Mouse (Mus musculus): ENCODE results near the gene Begain. TPM values are rescaled to one million over a fixed set of nuclear protein-coding genes. Genes with fewer than 3 reads are reported as not detected.
A peak's percentile ranks its signal among the peaks of the same experiment; 100 is the strongest.

The Begain gene
- total and polyA plus RNA-seq, 2 experiments from 2014 or later, result 31.8 to 78.2 TPM

DNA sequence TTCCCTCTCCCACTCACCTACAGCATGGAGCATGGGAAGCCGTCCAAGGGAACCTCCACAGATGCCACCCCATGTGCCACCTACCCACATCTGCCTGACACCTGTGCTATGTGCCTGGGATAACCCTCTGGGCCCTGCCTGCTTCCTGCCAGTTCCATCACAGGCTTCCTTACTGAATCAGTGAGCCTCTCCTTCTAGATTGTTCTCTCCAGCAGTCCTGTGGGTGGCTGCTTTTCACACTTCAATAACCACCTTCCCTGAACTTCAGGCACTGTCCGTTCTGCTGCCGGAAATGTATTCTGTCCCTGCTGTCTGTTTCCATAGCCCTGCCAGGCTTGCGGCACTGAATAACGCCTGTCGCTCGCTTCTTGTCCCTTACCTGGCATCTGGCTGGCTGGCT is 22.4 kb downstream of the Begain start:
- H3K27me3 ChIP-seq (ENCODE audit: insufficient read depth, low read length), result peaks cover 10% of the 10 kb centered on the region; the same call in 1 of the 2 replicates
- H3K4me2 ChIP-seq (ENCODE audit: low read depth, low read length, poor library complexity, severe bottlenecking), result no peak overlapping the region
- H3K9ac ChIP-seq (replicated peaks; ENCODE audit: low read length, poor library complexity, severe bottlenecking), result no peak overlapping the region
- DNase-seq (ENCODE audit: low spot score), result no peak
- H3K36me3 ChIP-seq (ENCODE audit: insufficient read depth, low read length), result no peaks in the 10 kb centered on the region
- no peak for ATAC-seq (ENCODE audit: low FRiP score)
- H3K9me3 ChIP-seq (ENCODE audit: low read length), result no peaks in the 10 kb centered on the region
- H3K4me1 ChIP-seq (ENCODE audit: insufficient read depth, low read length), result no peaks in the 10 kb centered on the region
- H3K4me3 ChIP-seq (ENCODE audit: low read depth, low read length), result no peak overlapping the region
- no peak for TF ChIP-seq CTCF (IDR thresholded peaks at IDR 0.05)
- no peak overlapping the region for H3K27ac ChIP-seq (ENCODE audit: low read depth, low read length)
- 76% methylated on average over 7 of the region's 7 CpGs for WGBS

DNA sequence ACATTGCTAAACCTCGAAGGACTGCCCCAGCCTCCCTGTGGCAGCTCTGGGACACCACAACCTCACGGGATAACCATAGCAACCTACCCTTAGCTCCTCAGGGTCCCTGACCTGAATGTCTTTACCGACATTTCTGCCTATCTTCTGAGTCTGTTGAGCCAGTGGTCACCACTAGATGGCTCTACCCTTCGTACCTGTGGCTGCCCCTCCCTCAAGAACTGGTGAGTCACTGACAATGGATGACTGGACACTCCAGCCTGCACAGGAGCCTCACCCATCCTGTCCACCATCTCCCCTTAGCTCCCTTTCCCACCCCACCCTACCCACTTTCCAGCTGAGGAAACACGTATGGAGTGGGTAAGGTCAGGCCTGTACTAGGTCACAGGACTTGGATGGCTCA is 23.5 kb downstream of the Begain start:
- 23% methylated on average over 5 of the region's 5 CpGs for WGBS
- Histone ChIP-seq H3K9ac (replicated peaks; ENCODE audit: low read length, poor library complexity, severe bottlenecking) (no peak overlapping the region), H3K27me3 (ENCODE audit: insufficient read depth, low read length) (0 out of 2 replicates have a peak, but pooled peaks cover 4% of the 10 kb centered on the region), H3K27ac (ENCODE audit: low read depth, low read length) (no peak overlapping the region), H3K9me3 (ENCODE audit: low read length) (no peaks in the 10 kb centered on the region), H3K4me1 (ENCODE audit: insufficient read depth, low read length) (no peaks in the 10 kb centered on the region), H3K36me3 (ENCODE audit: insufficient read depth, low read length) (no peaks in the 10 kb centered on the region), H3K4me2 (ENCODE audit: low read depth, low read length, poor library complexity, severe bottlenecking) (no peak overlapping the region), H3K4me3 (ENCODE audit: low read depth, low read length) (no peak overlapping the region)
- no peak for ATAC-seq (ENCODE audit: low FRiP score)
- peak; percentile 22 for DNase-seq (ENCODE audit: low spot score)
- TF ChIP-seq CTCF (IDR thresholded peaks at IDR 0.05), result peak; percentile 69

DNA sequence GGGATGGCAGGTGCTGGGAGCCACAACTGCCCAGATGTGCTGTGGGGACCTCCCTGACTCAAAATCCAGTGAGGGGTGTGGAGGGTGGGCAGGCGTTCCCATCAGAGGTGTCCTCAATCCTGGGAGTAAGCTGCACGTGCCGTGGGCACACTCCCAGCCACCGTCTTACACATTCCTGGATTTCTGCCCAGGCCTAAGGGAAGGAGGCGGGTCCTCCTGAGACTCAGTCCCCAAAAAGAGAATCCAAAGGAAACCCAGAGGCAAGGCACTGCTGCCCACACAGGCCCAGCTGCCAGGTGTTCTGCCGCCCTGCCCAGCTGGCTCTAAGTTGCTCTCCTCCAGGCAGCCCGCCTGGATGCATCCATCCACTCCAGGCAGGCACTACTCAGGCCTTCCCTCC is 28.7 kb downstream of the Begain start:
- WGBS, result 53% methylated on average over 7 of the region's 7 CpGs
- no peak overlapping the region for H3K27ac ChIP-seq (ENCODE audit: low read depth, low read length)
- TF ChIP-seq CTCF (IDR thresholded peaks at IDR 0.05), result no peak
- ATAC-seq (ENCODE audit: low FRiP score), result no peak
- 0 out of 2 replicates have a peak, but pooled peaks cover 5% of the 10 kb centered on the region for H3K4me1 ChIP-seq (ENCODE audit: insufficient read depth, low read length)
- 0 out of 2 replicates have a peak, but pooled peaks cover 4% of the 10 kb centered on the region for H3K27me3 ChIP-seq (ENCODE audit: insufficient read depth, low read length)
- no peak for DNase-seq (ENCODE audit: low spot score)
- H3K9ac ChIP-seq (replicated peaks; ENCODE audit: low read length, poor library complexity, severe bottlenecking), result no peak overlapping the region
- no peak overlapping the region for H3K4me3 ChIP-seq (ENCODE audit: low read depth, low read length)
- no peaks in the 10 kb centered on the region for H3K36me3 ChIP-seq (ENCODE audit: insufficient read depth, low read length)
- no peak overlapping the region for H3K4me2 ChIP-seq (ENCODE audit: low read depth, low read length, poor library complexity, severe bottlenecking)
- H3K9me3 ChIP-seq (ENCODE audit: low read length), result no peaks in the 10 kb centered on the region

DNA sequence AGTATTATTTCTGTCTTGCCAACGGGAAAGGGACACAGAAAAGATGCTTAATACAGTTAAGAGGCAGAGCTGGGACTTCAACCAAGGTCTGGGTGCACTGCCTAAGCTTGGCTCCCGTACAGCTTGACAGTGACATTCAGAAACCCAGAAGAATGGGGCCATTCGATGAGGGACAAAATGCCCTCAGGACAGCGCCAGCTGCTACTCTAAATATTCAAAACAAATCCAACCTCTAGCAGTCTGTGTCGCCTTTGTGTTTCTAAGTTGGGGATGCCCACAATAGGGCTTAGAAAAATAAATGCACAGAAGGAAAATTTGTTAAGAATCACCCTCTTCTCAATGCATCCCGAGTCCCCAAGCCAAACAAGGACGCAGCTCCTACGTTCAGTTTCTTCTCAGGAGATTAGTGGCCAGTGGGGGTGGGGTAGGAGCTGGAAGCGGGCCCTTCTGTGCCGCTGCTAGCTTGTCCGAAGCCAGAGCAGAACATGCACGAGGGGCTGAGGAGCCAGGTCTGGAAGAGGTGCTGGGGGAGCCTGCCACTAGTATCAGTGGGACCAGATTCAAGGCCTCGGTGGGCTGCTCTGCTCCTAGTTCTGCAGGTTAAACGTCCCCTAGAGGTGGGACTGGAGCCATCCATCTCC is 29.7 kb downstream of the Begain start:
- Histone ChIP-seq H3K4me2 (ENCODE audit: low read depth, low read length, poor library complexity, severe bottlenecking) (no peak overlapping the region; the same call in 1 of the 2 replicates), H3K4me1 (ENCODE audit: insufficient read depth, low read length) (0 out of 2 replicates have a peak, but pooled peaks cover 5% of the 10 kb centered on the region), H3K27ac (ENCODE audit: low read depth, low read length) (no peak overlapping the region), H3K36me3 (ENCODE audit: insufficient read depth, low read length) (peaks cover 2% of the 10 kb centered on the region; the same call in 1 of the 2 replicates), H3K4me3 (ENCODE audit: low read depth, low read length) (no peak overlapping the region), H3K9me3 (ENCODE audit: low read length) (no peaks in the 10 kb centered on the region), H3K27me3 (ENCODE audit: insufficient read depth, low read length) (0 out of 2 replicates have a peak, but pooled peaks cover 5% of the 10 kb centered on the region), H3K9ac (replicated peaks; ENCODE audit: low read length, poor library complexity, severe bottlenecking) (no peak overlapping the region)
- TF ChIP-seq CTCF (IDR thresholded peaks at IDR 0.05), result no peak
- no peak for ATAC-seq (ENCODE audit: low FRiP score)
- 20% methylated on average over 14 of the region's 14 CpGs for WGBS
- peak; percentile 66 for DNase-seq (ENCODE audit: low spot score)

DNA sequence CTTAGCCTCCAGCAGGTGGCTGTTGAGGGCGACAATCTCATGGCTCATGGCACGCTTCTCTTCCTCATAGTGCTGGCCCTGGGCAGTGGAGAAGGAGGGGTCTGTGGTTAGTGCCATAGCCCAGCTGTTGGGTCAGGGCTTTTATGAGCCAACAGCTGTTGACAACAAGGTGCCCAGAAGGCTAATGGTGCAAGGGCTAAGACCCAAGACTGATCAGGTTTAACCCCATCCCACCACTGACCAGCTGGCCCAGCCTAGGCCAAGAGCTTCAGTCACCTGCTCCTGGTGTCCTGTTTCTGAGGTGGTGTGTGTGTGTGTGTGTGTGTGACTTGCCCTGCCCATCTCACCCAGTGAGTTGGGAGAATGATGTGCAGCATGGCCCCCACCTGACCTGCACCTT is 31.0 kb downstream of the Begain start:
- H3K4me3 ChIP-seq (ENCODE audit: low read depth, low read length), result no peak overlapping the region
- no peak overlapping the region for H3K4me2 ChIP-seq (ENCODE audit: low read depth, low read length, poor library complexity, severe bottlenecking)
- no peaks in the 10 kb centered on the region for H3K9me3 ChIP-seq (ENCODE audit: low read length)
- no peak overlapping the region for H3K9ac ChIP-seq (replicated peaks; ENCODE audit: low read length, poor library complexity, severe bottlenecking)
- 97% methylated on average over 2 of the region's 2 CpGs for WGBS
- TF ChIP-seq CTCF (IDR thresholded peaks at IDR 0.05), result no peak
- no peak overlapping the region for H3K27ac ChIP-seq (ENCODE audit: low read depth, low read length)
- DNase-seq (ENCODE audit: low spot score) (no peak), ATAC-seq (ENCODE audit: low FRiP score) (no peak)
- peaks cover 10% of the 10 kb centered on the region for H3K36me3 ChIP-seq (ENCODE audit: insufficient read depth, low read length)
- 0 out of 2 replicates have a peak, but pooled peaks cover 5% of the 10 kb centered on the region for H3K4me1 ChIP-seq (ENCODE audit: insufficient read depth, low read length)
- H3K27me3 ChIP-seq (ENCODE audit: insufficient read depth, low read length), result peaks cover 10% of the 10 kb centered on the region; the same call in 1 of the 2 replicates

DNA sequence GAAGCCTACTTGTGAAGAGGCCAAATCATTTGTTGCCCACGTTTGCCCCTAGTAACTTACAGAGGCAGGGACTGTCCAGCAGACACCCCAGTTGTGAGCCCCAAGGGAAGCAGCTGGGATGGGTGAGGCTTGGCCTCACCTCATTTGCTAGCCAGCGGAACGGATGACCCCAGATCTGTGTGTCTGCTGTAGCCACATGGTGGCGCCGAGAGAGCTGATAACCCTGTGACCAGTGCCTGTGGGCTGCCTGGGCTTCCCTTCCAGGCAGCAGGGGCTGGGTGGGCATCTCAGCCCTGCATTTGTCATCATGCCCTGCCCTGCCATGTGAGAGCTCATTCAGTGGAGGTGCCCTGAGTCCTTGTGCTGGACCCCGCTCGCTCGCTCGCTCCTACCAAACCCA is 44.2 kb downstream of the Begain start:
- H3K4me3 ChIP-seq (ENCODE audit: low read depth, low read length), result no peak overlapping the region
- no peaks in the 10 kb centered on the region for H3K27me3 ChIP-seq (ENCODE audit: insufficient read depth, low read length)
- H3K4me1 ChIP-seq (ENCODE audit: insufficient read depth, low read length), result no peaks in the 10 kb centered on the region
- no peak overlapping the region for H3K27ac ChIP-seq (ENCODE audit: low read depth, low read length)
- H3K9me3 ChIP-seq (ENCODE audit: low read length), result no peaks in the 10 kb centered on the region
- peak; percentile 50; the same call in 1 of the 2 replicates for TF ChIP-seq CTCF (IDR thresholded peaks at IDR 0.05)
- no peaks in the 10 kb centered on the region for H3K36me3 ChIP-seq (ENCODE audit: insufficient read depth, low read length)
- WGBS, result 66% methylated on average over 9 of the region's 9 CpGs
- no peak overlapping the region for H3K4me2 ChIP-seq (ENCODE audit: low read depth, low read length, poor library complexity, severe bottlenecking)
- no peak for ATAC-seq (ENCODE audit: low FRiP score)
- no peak for DNase-seq (ENCODE audit: low spot score)
- no peak overlapping the region for H3K9ac ChIP-seq (replicated peaks; ENCODE audit: low read length, poor library complexity, severe bottlenecking)
